Mouse (Mus musculus) kidney, postnatal 36 days (tissue): ENCODE data around the gene Vapa.
"Not testable (repeated sequence)": the region's sequence is repeated elsewhere in the genome, so short reads cannot be mapped to it uniquely, and the experiment has no call there.

ENCODE experiments used
- DNase-seq, 2 experiments: peaks; one replicate each; pipeline ENCODE4 v3.0.0; 2021 to 2022; ENCODE audit warnings: mixed read lengths in 2 of 2

Vapa gene

GRCm38 (mm10) chr17:65613463-65614412 is at the start of gene Vapa:
Gene Vapa, minus strand, starts transcription at chr17:65613555.
- peak; percentile 99 for DNase-seq

GRCm38 (mm10) chr17:65662662-65663061 is 49.3 kb upstream of the Vapa start:
- no peak for DNase-seq

- DNase-seq = no peak
Observed at GRCm38 (mm10) chr17:65658416-65658815, 45.1 kb upstream of the Vapa start.

DNA sequence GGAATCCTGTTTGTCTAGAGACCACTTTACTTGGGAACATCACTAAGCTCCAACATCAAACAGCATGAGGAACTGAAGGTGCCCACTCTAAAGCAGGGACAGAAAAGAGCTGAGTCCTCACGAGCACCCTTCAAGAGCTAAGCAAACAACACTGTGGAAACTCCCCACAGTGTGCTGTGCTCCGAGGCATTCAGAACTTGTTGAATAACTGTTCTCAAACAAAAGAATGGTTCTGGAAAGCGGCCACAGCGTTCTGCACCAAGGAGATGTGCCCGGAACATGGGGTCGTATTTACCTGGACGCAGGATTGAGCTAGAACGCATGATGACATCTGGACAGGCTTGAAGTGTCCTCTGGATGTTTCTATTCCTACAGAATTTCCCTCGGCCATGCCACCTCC is 44.6 kb upstream of the Vapa start:
- no peak for DNase-seq

- DNase-seq = no peak
Observed at GRCm38 (mm10) chr17:65656731-65657130, 43.4 kb upstream of the Vapa start.

DNA sequence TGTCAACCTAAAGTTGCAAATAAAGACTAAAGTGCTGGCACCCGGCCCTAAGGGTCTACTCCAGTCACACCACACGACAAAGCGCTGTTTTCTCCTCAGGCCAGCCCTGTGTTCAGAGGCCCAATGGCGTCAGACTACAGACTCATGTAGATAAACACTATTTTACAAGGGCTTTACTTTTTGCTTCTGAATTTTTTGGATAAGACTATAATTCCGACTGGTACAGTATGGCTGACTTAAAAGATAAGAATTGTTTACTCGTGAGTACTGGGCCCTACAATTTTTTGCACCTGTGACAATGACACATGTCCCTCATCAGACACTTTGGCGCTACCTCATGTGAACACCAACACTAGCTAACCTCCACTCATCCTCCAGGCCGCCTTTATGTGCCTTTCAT is 42.7 kb upstream of the Vapa start:
- DNase-seq = no peak

- no peak for DNase-seq
Observed at GRCm38 (mm10) chr17:65655608-65656007, 42.3 kb upstream of the Vapa start.

DNA sequence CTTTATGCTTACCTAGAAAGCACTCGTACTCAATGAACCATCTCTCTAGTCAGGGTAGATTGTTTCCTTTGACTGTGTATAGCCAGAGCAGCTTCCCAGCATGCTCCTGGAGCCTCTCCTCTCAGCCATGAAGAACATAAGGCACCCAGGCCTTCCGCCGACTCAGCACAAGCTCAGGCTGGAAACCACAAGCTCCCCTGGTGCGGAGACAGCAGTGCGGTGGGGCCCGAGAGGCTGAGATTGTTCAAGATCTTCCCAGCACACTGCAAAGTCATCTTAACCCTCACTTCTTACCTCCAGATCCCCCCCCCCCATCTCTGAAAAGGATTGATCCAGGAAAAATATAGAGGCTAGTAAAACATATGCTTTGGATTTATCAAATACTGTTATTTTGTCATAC is 37.2 kb upstream of the Vapa start:
- no peak for DNase-seq

DNA sequence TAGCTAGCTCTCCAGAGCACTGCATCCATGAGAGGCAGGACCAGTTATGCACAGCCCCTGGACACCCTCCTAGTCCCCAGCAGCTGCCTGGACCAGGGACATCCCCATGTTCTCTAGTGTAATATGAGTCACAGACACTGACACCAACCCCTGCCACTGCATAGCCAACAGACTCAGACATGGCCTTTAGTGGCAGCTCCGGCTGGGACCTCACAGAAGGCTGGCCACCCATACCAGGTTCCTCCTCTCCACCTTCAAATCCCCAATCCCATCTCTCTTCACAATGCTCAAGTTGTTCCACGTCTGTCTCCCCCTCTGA is 35.8 kb upstream of the Vapa start:
- no peak for DNase-seq

DNA sequence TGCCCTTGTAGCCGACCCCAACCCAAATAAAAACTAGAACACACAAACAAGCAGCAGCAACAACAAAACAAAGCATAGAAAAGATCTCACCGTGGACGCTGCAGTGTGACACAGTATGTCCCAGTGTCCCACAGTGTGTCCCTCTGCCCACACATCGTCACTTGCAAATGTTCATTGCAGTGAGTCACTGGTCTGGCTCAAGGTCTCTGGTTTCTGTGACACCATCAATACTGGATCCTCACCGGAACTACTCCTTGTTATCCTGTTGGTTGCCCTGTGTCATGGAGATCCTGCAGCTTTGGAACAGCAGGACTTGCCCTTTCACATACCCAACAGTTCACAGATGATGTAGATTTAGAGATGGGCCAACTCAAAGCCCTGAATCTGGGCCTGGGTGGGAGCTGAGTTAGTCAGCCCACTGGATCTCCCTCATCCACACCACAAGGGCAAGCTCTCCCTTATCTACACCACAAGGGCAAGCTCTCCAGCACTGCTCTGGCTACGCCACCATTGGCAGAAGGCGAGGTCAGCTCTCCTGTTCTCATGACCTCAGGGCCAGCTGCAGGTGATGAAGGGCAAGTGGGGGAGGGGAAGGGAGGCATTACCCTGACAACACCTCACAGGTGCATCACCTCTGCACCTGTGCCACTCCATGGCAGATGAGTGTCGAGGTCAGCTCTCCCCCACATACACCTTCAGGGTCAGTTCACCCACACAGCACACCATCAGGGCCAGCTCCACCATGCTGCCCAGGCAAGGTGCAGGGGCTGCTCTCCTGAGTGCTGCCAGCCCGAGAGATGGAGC is 35.2 kb upstream of the Vapa start:
- DNase-seq = no peak

- DNase-seq = no peak
Observed at GRCm38 (mm10) chr17:65647961-65648360, 34.6 kb upstream of the Vapa start.

DNA sequence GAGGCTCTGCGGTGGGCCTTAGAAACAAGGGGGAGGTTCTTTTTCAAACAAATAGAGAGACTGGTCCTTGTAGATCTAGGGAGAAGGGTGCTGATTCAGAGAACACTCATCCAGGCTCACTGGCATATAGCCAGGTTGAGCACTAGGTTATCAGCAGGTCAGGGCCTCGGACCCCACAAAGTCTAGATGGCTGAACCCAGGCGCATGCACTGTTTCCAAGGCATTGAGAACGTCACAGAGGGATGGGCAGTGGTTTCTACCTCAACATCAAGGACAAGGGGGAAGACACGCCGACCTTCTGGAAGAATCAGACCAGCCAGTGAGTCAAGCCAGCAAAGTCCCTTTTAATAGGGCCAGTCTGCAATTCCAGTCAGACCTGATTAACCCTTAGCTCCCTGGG is 33.9 kb upstream of the Vapa start:
- DNase-seq = peak; percentile 22 to 25

GRCm38 (mm10) chr17:65643579-65643978 is 30.2 kb upstream of the Vapa start:
- no peak for DNase-seq

- peak; percentile 13 to 22 for DNase-seq
Observed at GRCm38 (mm10) chr17:65643051-65643521, 29.7 kb upstream of the Vapa start.

DNA sequence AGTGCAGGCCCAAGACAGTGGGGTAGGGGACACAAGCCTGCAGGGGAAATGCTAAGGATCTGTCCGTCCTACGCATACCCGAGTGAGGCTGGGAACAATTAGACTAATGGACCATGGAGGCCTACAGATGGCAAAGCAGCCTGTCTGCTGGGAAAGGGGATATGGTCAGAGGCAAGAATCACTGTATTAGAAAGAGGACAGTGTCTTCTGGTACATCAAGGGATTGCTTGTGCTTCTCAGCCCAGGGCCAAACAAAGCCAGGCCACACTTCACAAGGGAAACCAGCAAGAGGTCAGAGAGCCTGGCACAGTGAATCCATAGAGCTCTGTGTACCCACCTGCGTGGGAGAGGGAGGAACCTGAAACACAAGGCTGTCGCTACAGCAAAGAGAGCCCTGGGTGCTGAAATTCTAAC is 29.2 kb upstream of the Vapa start:
- DNase-seq = no peak

GRCm38 (mm10) chr17:65641734-65642218 is 28.4 kb upstream of the Vapa start, which contains the start of gene Txndc2:
Gene Txndc2, minus strand, starts transcription at chr17:65642168.
- DNase-seq = no peak

DNA sequence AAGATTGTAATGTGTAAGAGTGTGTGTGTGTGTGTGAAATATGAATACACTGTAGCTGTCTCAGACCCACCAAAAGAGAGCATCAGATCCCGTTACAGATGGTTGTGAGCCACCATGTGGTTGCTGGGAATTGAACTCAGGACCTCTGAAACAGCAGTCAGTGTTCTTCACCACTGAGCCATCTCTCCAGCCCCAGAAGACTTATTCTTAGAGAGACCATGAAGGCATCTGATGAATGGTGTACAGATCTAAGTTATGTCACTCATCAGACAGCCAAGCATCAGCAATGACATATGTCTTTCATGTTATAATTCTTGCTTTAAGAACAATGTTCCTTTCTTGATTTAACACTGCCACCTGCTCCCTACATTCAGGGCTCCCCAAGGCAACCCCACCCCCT is 25.8 kb upstream of the Vapa start:
- no peak for DNase-seq

- DNase-seq = no peak
Observed at GRCm38 (mm10) chr17:65635715-65636360, 22.5 kb upstream of the Vapa start.

DNA sequence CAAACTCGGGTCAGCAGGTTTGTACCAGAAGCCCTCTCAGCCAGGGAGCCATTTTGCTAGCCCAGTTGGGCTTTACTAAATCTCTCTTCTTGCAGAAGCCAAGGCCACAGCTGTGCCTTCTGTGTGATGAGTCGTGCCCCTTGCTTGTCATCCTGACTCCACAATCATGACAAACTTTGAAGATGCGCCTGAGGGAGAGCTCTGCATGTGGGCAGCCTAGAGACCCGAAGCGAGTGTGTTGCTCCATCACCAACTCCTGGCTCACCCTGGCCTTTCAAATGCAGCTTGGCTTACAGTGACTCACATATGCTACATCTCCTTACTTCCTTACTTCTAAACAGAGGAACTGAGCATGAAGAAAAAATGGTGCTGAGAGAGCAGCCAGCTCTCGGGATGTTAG is 16.6 kb upstream of the Vapa start:
- DNase-seq = no peak

DNA sequence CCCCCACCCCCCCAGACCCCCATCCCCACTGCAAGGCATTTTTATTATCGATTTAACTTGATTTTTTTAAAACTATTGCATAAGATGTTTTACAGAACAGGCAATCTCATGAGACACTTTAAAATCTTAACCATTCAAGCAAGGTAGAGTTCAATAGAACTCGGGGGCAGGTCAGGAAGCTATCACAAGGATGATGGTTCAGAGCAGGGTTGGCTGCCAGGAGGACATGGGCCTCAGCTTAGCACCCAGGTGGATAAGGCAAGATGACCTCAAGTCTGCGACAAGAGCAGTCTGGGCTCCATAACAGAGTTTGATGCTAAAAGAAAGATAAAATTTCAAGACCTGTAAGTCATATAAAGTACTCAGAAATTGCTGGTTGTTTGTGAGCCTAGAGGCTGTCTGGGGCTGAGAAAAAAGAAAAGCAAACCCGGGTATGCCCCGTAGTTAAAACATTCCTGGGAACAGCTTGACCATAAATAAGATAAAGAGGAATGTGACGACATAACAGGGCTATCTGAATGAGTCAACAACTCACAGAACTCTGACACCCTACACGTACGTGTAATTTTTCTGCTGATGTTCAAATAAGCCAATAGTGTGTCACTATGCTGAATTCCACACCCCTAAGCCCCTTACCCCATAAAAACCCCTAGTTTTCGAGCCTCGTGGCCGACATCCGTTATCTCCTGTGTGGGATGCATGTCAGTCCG is 15.6 kb upstream of the Vapa start:
- DNase-seq = not testable (repeated sequence)

DNA sequence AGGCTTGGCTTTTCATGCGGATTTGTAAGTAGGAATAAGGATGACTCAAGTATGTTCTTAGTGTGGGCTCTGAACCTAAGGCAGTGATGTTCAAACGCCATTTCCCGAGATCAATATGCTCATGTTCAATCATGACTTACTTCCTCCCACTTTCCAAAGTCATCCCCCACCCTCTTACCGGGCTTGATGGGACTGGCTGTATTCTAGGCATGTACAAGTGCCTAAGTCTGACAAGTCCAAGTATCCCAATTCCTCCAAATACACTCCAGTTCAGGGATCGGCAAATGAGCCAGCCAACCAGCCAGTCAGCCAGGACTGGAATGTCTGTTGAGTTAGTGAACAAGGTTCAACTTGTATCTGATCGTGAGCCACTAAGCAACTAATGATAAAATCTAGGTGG is 12.9 kb upstream of the Vapa start:
- DNase-seq = peak in 1 of 2 experiments; percentile 23

GRCm38 (mm10) chr17:65625563-65625962 is 12.2 kb upstream of the Vapa start:
- no peak for DNase-seq
